Mouse (Mus musculus) neural tube, embryonic 15.5 days (tissue): ENCODE measurements at regions not wholly inside any gene's neighbourhood (a gene's known extent, or its start where the extent isn't known, plus 50 kb on each side); places are given as distances from the start of the nearest gene placed in this dataset. TPM values are rescaled to one million over a fixed set of nuclear protein-coding genes. Genes with fewer than 3 reads are reported as not detected.

Source experiments
- microRNA-seq: library from miRNA; unstranded; fragments of <30 nt; microRNA quantifications from one replicate; pipeline ENCODE4, GENCODE M21; 2017

Small RNA genes lying in the stretch of these regions (microRNA-seq; reads per million reads assigned to microRNA genes)
- gene Gm27690 = not detected
